Mouse (Mus musculus) liver, postnatal 0 days (tissue): ENCODE measurements around the gene Ntn1.

Experiments used
- CTCF ChIP-seq: sonication (generic); IDR thresholded peaks from 2 replicates; pipeline ENCODE4 v1.5.1; 2016; ENCODE audit warnings: antibody characterized with exemption, low read depth
- EP300 ChIP-seq: IDR thresholded peaks from 2 replicates; pipeline ENCODE4 v1.6.1; 2016; ENCODE audit warnings: antibody characterized with exemption, low read depth, mild to moderate bottlenecking

- no peak for TF ChIP-seq CTCF
- no peak for TF ChIP-seq EP300
These were observed 5.0 kb upstream of the Ntn1 start for GRCm38 (mm10) chr11:68405576-68405975.
